Mouse (Mus musculus) MEL (cell line): Measurements from ENCODE around the gene Drg1.

Experiments used
- CHD1 ChIP-seq: IDR thresholded peaks from 2 replicates; pipeline ENCODE4 v1.6.1; 2012; ENCODE audit warnings: low read depth, mild to moderate bottlenecking, inconsistent platforms, low read length, improper control_type of control experiment
- CTCF ChIP-seq, 3 experiments: IDR thresholded peaks in 2 of 3; conservative IDR thresholded peaks in 1 of 3; 2 replicates each; pipeline ENCODE4 v1.5.1; 2011 to 2012; ENCODE audit warnings: low read length in 3 of 3, low read depth in 2 of 3, mild to moderate bottlenecking in 2 of 3, improper control_type of control experiment in 1 of 3, inconsistent platforms in 1 of 3, mixed read lengths in 1 of 3, moderate library complexity in 1 of 3; ENCODE audit not compliant: control insufficient read depth in 1 of 3, insufficient read depth in 1 of 3, poor library complexity in 1 of 3, severe bottlenecking in 1 of 3
- ELF1 ChIP-seq: IDR thresholded peaks from 2 replicates; pipeline ENCODE4 v1.6.1; 2014; ENCODE audit warnings: low read depth, mild to moderate bottlenecking, inconsistent platforms, low read length, improper control_type of control experiment, moderate library complexity
- EP300 ChIP-seq, 2 experiments: IDR thresholded peaks; 2 replicates each; pipeline ENCODE4 v1.6.1; 2011; ENCODE audit warnings: improper control_type of control experiment in 2 of 2, low read length in 2 of 2, low read depth in 1 of 2, mild to moderate bottlenecking in 1 of 2
- KAT2A ChIP-seq: conservative IDR thresholded peaks from 2 replicates; pipeline ENCODE4 v1.6.1; 2012; ENCODE audit warnings: low read depth, low read length, improper control_type of control experiment, inconsistent platforms
- MAFK ChIP-seq: IDR thresholded peaks from 2 replicates; pipeline ENCODE4 v1.6.1; 2011; ENCODE audit warnings: low read depth, mild to moderate bottlenecking, low read length, improper control_type of control experiment, borderline replicate concordance
- MYB ChIP-seq: IDR thresholded peaks from 2 replicates; pipeline ENCODE4 v1.6.1; 2011; ENCODE audit warnings: mild to moderate bottlenecking, low read depth, low read length, improper control_type of control experiment
- MYC ChIP-seq: IDR thresholded peaks from 2 replicates; pipeline ENCODE4 v1.6.1; 2011; ENCODE audit warnings: low read depth, mild to moderate bottlenecking, low read length, improper control_type of control experiment, moderate library complexity
- NELFE ChIP-seq: IDR thresholded peaks from 2 replicates; pipeline ENCODE4 v1.6.1; 2011; ENCODE audit warnings: low read depth, low read length, improper control_type of control experiment
- NRF1 ChIP-seq: IDR thresholded peaks from 2 replicates; pipeline ENCODE4 v1.6.1; 2014; ENCODE audit warnings: low read depth, mild to moderate bottlenecking, inconsistent platforms, low read length, improper control_type of control experiment, moderate library complexity; ENCODE audit not compliant: poor library complexity, insufficient read depth, severe bottlenecking
- RCOR1 ChIP-seq: IDR thresholded peaks from 2 replicates; pipeline ENCODE4 v1.6.1; 2012; ENCODE audit warnings: low read depth, mild to moderate bottlenecking, inconsistent platforms, low read length, improper control_type of control experiment
- SIN3A ChIP-seq: IDR thresholded peaks from 2 replicates; pipeline ENCODE4 v1.6.1; 2012; ENCODE audit warnings: low read length, improper control_type of control experiment, inconsistent platforms
- TBP ChIP-seq: IDR thresholded peaks from 2 replicates; pipeline ENCODE4 v1.8.0; 2011; ENCODE audit warnings: low read depth, low read length, improper control_type of control experiment
- ZNF384 ChIP-seq: IDR thresholded peaks from 2 replicates; pipeline ENCODE4 v1.6.1; 2012; ENCODE audit warnings: low read depth, mild to moderate bottlenecking, inconsistent platforms, low read length, improper control_type of control experiment

DNA sequence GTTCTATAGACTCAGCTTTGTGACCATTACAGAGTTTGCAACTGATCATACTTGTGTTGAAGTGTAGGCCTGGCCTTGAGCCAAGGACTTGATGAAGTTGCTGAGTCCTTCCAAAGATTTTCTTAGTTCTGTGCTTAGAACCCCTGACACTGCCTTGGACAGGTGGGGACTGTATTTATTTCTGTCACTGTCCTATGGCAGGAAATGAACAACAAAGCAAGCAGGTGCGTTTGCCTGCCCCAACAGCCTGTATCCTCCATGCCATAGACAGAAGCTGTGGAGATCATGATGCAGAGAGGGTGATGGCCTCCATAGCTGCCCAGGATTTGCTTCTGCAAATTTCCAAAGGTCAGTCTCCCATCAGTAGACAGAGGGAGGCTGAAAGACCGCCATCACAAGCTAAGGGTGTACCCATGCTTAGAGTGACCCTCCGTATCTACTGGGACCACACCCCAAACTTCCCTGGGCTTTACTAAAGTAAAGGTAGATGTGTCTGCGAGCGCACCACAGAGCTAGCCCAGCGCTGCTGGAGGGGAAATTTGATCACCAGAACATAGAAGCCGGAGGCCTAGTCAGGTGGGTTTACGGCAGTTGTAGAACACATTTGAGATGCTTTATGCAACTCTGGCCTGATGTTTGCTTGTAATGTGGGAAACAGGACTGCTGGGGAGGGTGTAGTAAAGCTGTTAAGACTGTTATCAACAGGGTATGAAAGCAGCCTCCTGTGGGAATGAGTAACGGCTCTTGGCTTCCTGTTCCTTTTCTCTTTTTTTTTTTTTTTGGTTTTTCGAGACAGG, 44.8 kb upstream of the Drg1 start:
- peak; percentile 96 for TF ChIP-seq ZNF384
- TF ChIP-seq ELF1, result peak; percentile 47; the same call in 1 of the 2 replicates
- no peak for TF ChIP-seq NELFE
- TF ChIP-seq EP300 (IDR thresholded peaks at IDR 0.05; ENCODE audit: low read depth in 1 of 2, low read length in 2 of 2), result peak; percentile 90 to 91
- TF ChIP-seq MYC, result peak; percentile 35; the same call in 1 of the 2 replicates
- TF ChIP-seq MAFK, result no peak
- no peak for TF ChIP-seq CTCF (IDR thresholded peaks at IDR 0.05 in 2 of 3, conservative IDR thresholded peaks at IDR 0.05 in 1 of 3; ENCODE audit: control insufficient read depth in 1 of 3, insufficient read depth in 1 of 3, low read depth in 2 of 3, low read length in 3 of 3, poor library complexity in 1 of 3, severe bottlenecking in 1 of 3)
- no peak for TF ChIP-seq NRF1
- no peak for TF ChIP-seq KAT2A
- no peak; the same call in 1 of the 2 replicates for TF ChIP-seq SIN3A
- TF ChIP-seq RCOR1, result peak; percentile 57; the same call in 1 of the 2 replicates
- TF ChIP-seq MYB, result peak; percentile 95
- TF ChIP-seq TBP, result peak; percentile 65; the same call in 1 of the 2 replicates
- no peak for TF ChIP-seq CHD1
